Mouse (Mus musculus): Measurements from ENCODE around the gene Gpr173. TPM values are rescaled to one million over a fixed set of nuclear protein-coding genes. Genes with fewer than 3 reads are reported as not detected.

Gene Gpr173
- total RNA-seq (2012; rRNA removed) (not detected in 2 replicates), total RNA-seq (2014; rRNA removed) (not detected in 2 replicates), polyA plus RNA-seq (2012; ENCODE audit: insufficient read length, low read depth) (not detected in 2 replicates)

- Histone ChIP-seq H3K36me3 (replicated peaks in 1 of 2; ENCODE audit: control insufficient read depth in 1 of 2, insufficient read depth in 1 of 2, low read length in 1 of 2) (no peaks in the 10 kb centered on the region), H3K9me3 (replicated peaks; ENCODE audit: low read length) (no peaks in the 10 kb centered on the region), H3K27ac (ENCODE audit: insufficient read depth, low read depth) (no peak within 1 kb of the TSS), H3K79me2 (replicated peaks; ENCODE audit: control insufficient read depth, extremely low read depth, insufficient read depth, poor library complexity, severe bottlenecking) (no peaks in the 10 kb centered on the region), H3K4me1 (ENCODE audit: control insufficient read depth in 1 of 2, insufficient read depth in 2 of 2) (no peaks in the 10 kb centered on the region), H3K4me2 (ENCODE audit: insufficient read depth, low read depth, poor library complexity, severe bottlenecking) (no peak within 1 kb of the TSS), H3K4me3 (replicated peaks in 1 of 3; ENCODE audit: low read depth in 2 of 3, low read length in 2 of 3, poor library complexity in 1 of 3) (no peak within 1 kb of the TSS), H3K27me3 (replicated peaks) (no peaks in the 10 kb centered on the region), H3K9ac (ENCODE audit: insufficient read depth, low read depth) (no peak within 1 kb of the TSS)
- no peak for TF ChIP-seq IRF4 (IDR thresholded peaks at IDR 0.05; ENCODE audit: low read depth, low read length)
- no peak for TF ChIP-seq TBP (conservative IDR thresholded peaks at IDR 0.05; ENCODE audit: low read depth, low read length)
- no peak for TF ChIP-seq ZC3H11A (IDR thresholded peaks at IDR 0.05; ENCODE audit: low read depth, low read length)
- no peak for TF ChIP-seq RAD21 (IDR thresholded peaks at IDR 0.05; ENCODE audit: low read depth, low read length)
- no peak for TF ChIP-seq MXI1 (IDR thresholded peaks at IDR 0.05; ENCODE audit: low read depth, low read length)
- TF ChIP-seq CHD1 (IDR thresholded peaks at IDR 0.05; ENCODE audit: low read depth, low read length), result no peak
- no peak for TF ChIP-seq TCF12 (IDR thresholded peaks at IDR 0.05; ENCODE audit: low read depth, low read length)
- TF ChIP-seq MAX (IDR thresholded peaks at IDR 0.05; ENCODE audit: low read length), result no peak
- no peak for TF ChIP-seq SIN3A (IDR thresholded peaks at IDR 0.05; ENCODE audit: low read length)
- no peak for TF ChIP-seq ETS1 (conservative IDR thresholded peaks at IDR 0.05; ENCODE audit: low read depth, low read length)
- no peak for TF ChIP-seq JUND (conservative IDR thresholded peaks at IDR 0.05; ENCODE audit: low read depth, low read length)
- no peak for TF ChIP-seq ZNF384 (IDR thresholded peaks at IDR 0.05; ENCODE audit: low read depth, low read length)
- TF ChIP-seq KAT2A (IDR thresholded peaks at IDR 0.05; ENCODE audit: insufficient replicate concordance, low read length), result no peak
- no peak for TF ChIP-seq UBTF (IDR thresholded peaks at IDR 0.05; ENCODE audit: low read depth, low read length)
- dilution Hi-C loops (cut with MboI; ENCODE audit: extremely low pct_ligation_motif_present, extremely low pct_unique_long_range_greater_than_20kb, low sequenced_read_pairs) (no loop called here), in situ Hi-C loops (cut with MboI; ENCODE audit: low pct_ligation_motif_present, low pct_unique_long_range_greater_than_20kb, low sequenced_read_pairs) (no loop called here)
- no peak for DNase-seq (ENCODE audit: extremely low read depth)
These were observed at the start of gene Gpr173 for GRCm38 (mm10) chrX:152368397-152369273. Gene Gpr173 (minus strand): TSS chrX:152368704.

GRCm38 (mm10) chrX:152403251-152403650 lies 34.7 kb upstream of the Gpr173 start:
- no peak overlapping the region for H3K9ac ChIP-seq (ENCODE audit: insufficient read depth, low read depth)
- H3K27me3 ChIP-seq (replicated peaks), result no peaks in the 10 kb centered on the region
- H3K9me3 ChIP-seq (replicated peaks; ENCODE audit: low read length), result no peaks in the 10 kb centered on the region
- H3K27ac ChIP-seq (ENCODE audit: insufficient read depth, low read depth), result no peak overlapping the region
- in situ Hi-C loops (cut with MboI; ENCODE audit: low pct_ligation_motif_present, low pct_unique_long_range_greater_than_20kb, low sequenced_read_pairs) (no loop called here), dilution Hi-C loops (cut with MboI; ENCODE audit: extremely low pct_ligation_motif_present, extremely low pct_unique_long_range_greater_than_20kb, low sequenced_read_pairs) (no loop called here)
- no peaks in the 10 kb centered on the region for H3K36me3 ChIP-seq (replicated peaks in 1 of 2; ENCODE audit: control insufficient read depth in 1 of 2, insufficient read depth in 1 of 2, low read length in 1 of 2)
- H3K4me2 ChIP-seq (ENCODE audit: insufficient read depth, low read depth, poor library complexity, severe bottlenecking), result no peak overlapping the region
- no peak for TF ChIP-seq NELFE (IDR thresholded peaks at IDR 0.05; ENCODE audit: low read depth, low read length)
- no peak for TF ChIP-seq ZMIZ1 (IDR thresholded peaks at IDR 0.05; ENCODE audit: low read depth, low read length)
- no peak for TF ChIP-seq HCFC1 (IDR thresholded peaks at IDR 0.05; ENCODE audit: low read depth, low read length)
- no peak for TF ChIP-seq E2F4 (IDR thresholded peaks at IDR 0.05; ENCODE audit: insufficient replicate concordance, low read depth, low read length)
- no peak for TF ChIP-seq IRF4 (IDR thresholded peaks at IDR 0.05; ENCODE audit: low read depth, low read length)
- no peak for TF ChIP-seq EP300 (IDR thresholded peaks at IDR 0.05; ENCODE audit: low read length)
- no peak for TF ChIP-seq USF1 (IDR thresholded peaks at IDR 0.05; ENCODE audit: low read depth, low read length)
- TF ChIP-seq USF2 (conservative IDR thresholded peaks at IDR 0.05; ENCODE audit: low read depth, low read length), result no peak
- no peak for TF ChIP-seq PAX5 (IDR thresholded peaks at IDR 0.05; ENCODE audit: low read length)
- no peak for TF ChIP-seq RCOR1 (conservative IDR thresholded peaks at IDR 0.05; ENCODE audit: low read depth, low read length)
- TF ChIP-seq GABPA (IDR thresholded peaks at IDR 0.05; ENCODE audit: insufficient replicate concordance, low read depth, low read length), result no peak
- TF ChIP-seq POLR2AphosphoS2 (IDR thresholded peaks at IDR 0.05; ENCODE audit: low read depth, low read length), result no peak
- TF ChIP-seq CTCF (conservative IDR thresholded peaks at IDR 0.05 in 1 of 2, IDR thresholded peaks at IDR 0.05 in 1 of 2; ENCODE audit: low read depth in 2 of 2, low read length in 2 of 2), result no peak
- TF ChIP-seq CHD1 (IDR thresholded peaks at IDR 0.05; ENCODE audit: low read depth, low read length), result no peak
- H3K79me2 ChIP-seq (replicated peaks; ENCODE audit: control insufficient read depth, extremely low read depth, insufficient read depth, poor library complexity, severe bottlenecking), result no peaks in the 10 kb centered on the region
- H3K4me3 ChIP-seq (replicated peaks in 1 of 3; ENCODE audit: low read depth in 2 of 3, low read length in 2 of 3, poor library complexity in 1 of 3), result no peak overlapping the region
- peaks cover 0 to 6% of the 10 kb centered on the region in 2 experiments; a peak in 2 of 4 replicates for H3K4me1 ChIP-seq (ENCODE audit: control insufficient read depth in 1 of 2, insufficient read depth in 2 of 2)
- DNase-seq (ENCODE audit: extremely low read depth), result no peak

Data from CH12.LX (cell line).